Mouse (Mus musculus) stomach, postnatal 0 days (tissue): ENCODE results near the gene Mpz.

Source experiments
- CTCF ChIP-seq: IDR thresholded peaks from 2 replicates; pipeline ENCODE4 v1.5.1; 2016; ENCODE audit warnings: antibody characterized with exemption, low read depth, mild to moderate bottlenecking, moderate library complexity
- EP300 ChIP-seq: optimal IDR thresholded peaks from 2 replicates; pipeline ENCODE3; 2016; ENCODE audit warnings: antibody characterized with exemption

- TF ChIP-seq CTCF = peak; percentile 35
- TF ChIP-seq EP300 = no peak
Observed at GRCm38 (mm10) chr1:171129251-171129650, 21.3 kb upstream of the Mpz start.
